Mouse (Mus musculus): ENCODE measurements around the gene Trabd2b. TPM values are rescaled to one million over a fixed set of nuclear protein-coding genes. Genes with fewer than 3 reads are reported as not detected.

Gene Trabd2b
- polyA plus RNA-seq, 1 experiment from 2014 or later, result 2.0 TPM

- H3K4me3 ChIP-seq (ENCODE audit: low read depth, low read length), result no peak overlapping the region
- no peaks in the 10 kb centered on the region for H3K27me3 ChIP-seq (ENCODE audit: control insufficient read depth, insufficient read depth, low read length)
- ATAC-seq (ENCODE audit: insufficient read depth, low FRiP score, low TSS enrichment) (no peak), DNase-seq (ENCODE audit: low spot score) (no peak)
- H3K9ac ChIP-seq (ENCODE audit: low read length), result no peak overlapping the region
- no peaks in the 10 kb centered on the region for H3K9me3 ChIP-seq (ENCODE audit: control insufficient read depth, low read length)
- no peak overlapping the region for H3K27ac ChIP-seq (ENCODE audit: low read depth, low read length)
- no peaks in the 10 kb centered on the region for H3K4me1 ChIP-seq (ENCODE audit: control insufficient read depth, insufficient read depth, low read length)
- H3K36me3 ChIP-seq (ENCODE audit: control insufficient read depth, insufficient read depth, low read length), result no peaks in the 10 kb centered on the region
- WGBS, result 46% methylated on average over 2 of the region's 2 CpGs
- H3K4me2 ChIP-seq (ENCODE audit: low read depth), result no peak overlapping the region
These were observed 77.6 kb downstream of the Trabd2b start for GRCm38 (mm10) chr4:114484173-114484572.

- no peak for ATAC-seq (ENCODE audit: insufficient read depth, low FRiP score, low TSS enrichment)
- WGBS, result 78% methylated on average over 5 of the region's 5 CpGs
These were observed 79.5 kb downstream of the Trabd2b start for GRCm38 (mm10) chr4:114485996-114486395.

GRCm38 (mm10) chr4:114486885-114487531 lies 80.5 kb downstream of the Trabd2b start:
- no peak for ATAC-seq (ENCODE audit: insufficient read depth, low FRiP score, low TSS enrichment)
- no peak for DNase-seq (ENCODE audit: low spot score)
- H3K27me3 ChIP-seq (ENCODE audit: control insufficient read depth, insufficient read depth, low read length), result no peaks in the 10 kb centered on the region
- H3K4me3 ChIP-seq (ENCODE audit: low read depth, low read length), result no peak overlapping the region
- no peaks in the 10 kb centered on the region for H3K9me3 ChIP-seq (ENCODE audit: control insufficient read depth, low read length)
- H3K4me1 ChIP-seq (ENCODE audit: control insufficient read depth, insufficient read depth, low read length), result no peaks in the 10 kb centered on the region; the same call in 1 of the 2 replicates
- no peaks in the 10 kb centered on the region for H3K36me3 ChIP-seq (ENCODE audit: control insufficient read depth, insufficient read depth, low read length)
- no peak overlapping the region for H3K27ac ChIP-seq (ENCODE audit: low read depth, low read length)
- H3K4me2 ChIP-seq (ENCODE audit: low read depth), result no peak overlapping the region
- WGBS, result 73% methylated on average over 2 of the region's 2 CpGs
- H3K9ac ChIP-seq (ENCODE audit: low read length), result no peak overlapping the region

More at GRCm38 (mm10) chr4:114485996-114486395, 79.5 kb downstream of the Trabd2b start:
- Histone ChIP-seq H3K9me3 (ENCODE audit: control insufficient read depth, low read length) (no peaks in the 10 kb centered on the region), H3K4me1 (ENCODE audit: control insufficient read depth, insufficient read depth, low read length) (no peaks in the 10 kb centered on the region; the same call in 1 of the 2 replicates), H3K27ac (ENCODE audit: low read depth, low read length) (no peak overlapping the region), H3K36me3 (ENCODE audit: control insufficient read depth, insufficient read depth, low read length) (no peaks in the 10 kb centered on the region), H3K9ac (ENCODE audit: low read length) (no peak overlapping the region), H3K4me2 (ENCODE audit: low read depth) (no peak overlapping the region), H3K4me3 (ENCODE audit: low read depth, low read length) (no peak overlapping the region), H3K27me3 (ENCODE audit: control insufficient read depth, insufficient read depth, low read length) (no peaks in the 10 kb centered on the region)
- no peak for DNase-seq (ENCODE audit: low spot score)

GRCm38 (mm10) chr4:114487701-114488100 lies 81.2 kb downstream of the Trabd2b start:
- no peak for ATAC-seq (ENCODE audit: insufficient read depth, low FRiP score, low TSS enrichment)
- no peaks in the 10 kb centered on the region; the same call in 1 of the 2 replicates for H3K4me1 ChIP-seq (ENCODE audit: control insufficient read depth, insufficient read depth, low read length)
- H3K9me3 ChIP-seq (ENCODE audit: control insufficient read depth, low read length), result no peaks in the 10 kb centered on the region
- no peak overlapping the region for H3K4me3 ChIP-seq (ENCODE audit: low read depth, low read length)
- H3K9ac ChIP-seq (ENCODE audit: low read length), result no peak overlapping the region
- 81% methylated on average over 3 of the region's 3 CpGs for WGBS
- DNase-seq (ENCODE audit: low spot score), result no peak
- no peaks in the 10 kb centered on the region for H3K36me3 ChIP-seq (ENCODE audit: control insufficient read depth, insufficient read depth, low read length)
- no peak overlapping the region for H3K27ac ChIP-seq (ENCODE audit: low read depth, low read length)
- H3K27me3 ChIP-seq (ENCODE audit: control insufficient read depth, insufficient read depth, low read length), result no peaks in the 10 kb centered on the region
- no peak overlapping the region for H3K4me2 ChIP-seq (ENCODE audit: low read depth)

- WGBS, result 12% methylated on average over 4 of the region's 4 CpGs
- H3K9ac ChIP-seq (ENCODE audit: low read length), result no peak overlapping the region
- peaks cover 8% of the 10 kb centered on the region for H3K4me1 ChIP-seq (ENCODE audit: control insufficient read depth, insufficient read depth, low read length)
- no peaks in the 10 kb centered on the region for H3K9me3 ChIP-seq (ENCODE audit: control insufficient read depth, low read length)
- no peak overlapping the region for H3K27ac ChIP-seq (ENCODE audit: low read depth, low read length)
- ATAC-seq (ENCODE audit: insufficient read depth, low FRiP score, low TSS enrichment) (no peak), DNase-seq (ENCODE audit: low spot score) (no peak)
- H3K4me3 ChIP-seq (ENCODE audit: low read depth, low read length), result no peak overlapping the region
- no peaks in the 10 kb centered on the region for H3K36me3 ChIP-seq (ENCODE audit: control insufficient read depth, insufficient read depth, low read length)
- no peaks in the 10 kb centered on the region for H3K27me3 ChIP-seq (ENCODE audit: control insufficient read depth, insufficient read depth, low read length)
- H3K4me2 ChIP-seq (ENCODE audit: low read depth), result no peak overlapping the region
These were observed 85.6 kb downstream of the Trabd2b start for GRCm38 (mm10) chr4:114492157-114492556.

- Histone ChIP-seq H3K9me3 (ENCODE audit: control insufficient read depth, low read length) (no peaks in the 10 kb centered on the region), H3K4me1 (ENCODE audit: control insufficient read depth, insufficient read depth, low read length) (peaks cover 8% of the 10 kb centered on the region), H3K4me2 (ENCODE audit: low read depth) (no peak overlapping the region), H3K27ac (ENCODE audit: low read depth, low read length) (no peak overlapping the region), H3K4me3 (ENCODE audit: low read depth, low read length) (no peak overlapping the region), H3K36me3 (ENCODE audit: control insufficient read depth, insufficient read depth, low read length) (no peaks in the 10 kb centered on the region), H3K27me3 (ENCODE audit: control insufficient read depth, insufficient read depth, low read length) (no peaks in the 10 kb centered on the region), H3K9ac (ENCODE audit: low read length) (no peak overlapping the region)
- WGBS, result 66% methylated on average over 2 of the region's 2 CpGs
- no peak for ATAC-seq (ENCODE audit: insufficient read depth, low FRiP score, low TSS enrichment)
- no peak for DNase-seq (ENCODE audit: low spot score)
These were observed 87.5 kb downstream of the Trabd2b start for GRCm38 (mm10) chr4:114494035-114494434.

GRCm38 (mm10) chr4:114495688-114496426 lies 89.3 kb downstream of the Trabd2b start:
- WGBS, result 60% methylated on average over 4 of the region's 4 CpGs
- Histone ChIP-seq H3K9me3 (ENCODE audit: control insufficient read depth, low read length) (no peaks in the 10 kb centered on the region), H3K36me3 (ENCODE audit: control insufficient read depth, insufficient read depth, low read length) (no peaks in the 10 kb centered on the region), H3K9ac (ENCODE audit: low read length) (no peak overlapping the region), H3K27ac (ENCODE audit: low read depth, low read length) (no peak overlapping the region), H3K4me2 (ENCODE audit: low read depth) (no peak overlapping the region), H3K27me3 (ENCODE audit: control insufficient read depth, insufficient read depth, low read length) (no peaks in the 10 kb centered on the region), H3K4me3 (ENCODE audit: low read depth, low read length) (no peak overlapping the region), H3K4me1 (ENCODE audit: control insufficient read depth, insufficient read depth, low read length) (peaks cover 8% of the 10 kb centered on the region; the same call in 1 of the 2 replicates)
- DNase-seq (ENCODE audit: low spot score), result peak; percentile 50
- peak; percentile 77 for ATAC-seq (ENCODE audit: insufficient read depth, low FRiP score, low TSS enrichment)

GRCm38 (mm10) chr4:114499650-114500049 lies 93.1 kb downstream of the Trabd2b start:
- 80% methylated on average over 1 of the region's 1 CpGs for WGBS
- no peak overlapping the region for H3K9ac ChIP-seq (ENCODE audit: low read length)
- peaks cover 8% of the 10 kb centered on the region; the same call in 1 of the 2 replicates for H3K4me1 ChIP-seq (ENCODE audit: control insufficient read depth, insufficient read depth, low read length)
- no peaks in the 10 kb centered on the region for H3K27me3 ChIP-seq (ENCODE audit: control insufficient read depth, insufficient read depth, low read length)
- no peak for DNase-seq (ENCODE audit: low spot score)
- H3K27ac ChIP-seq (ENCODE audit: low read depth, low read length), result no peak overlapping the region
- no peak overlapping the region for H3K4me2 ChIP-seq (ENCODE audit: low read depth)
- H3K9me3 ChIP-seq (ENCODE audit: control insufficient read depth, low read length), result no peaks in the 10 kb centered on the region
- no peak for ATAC-seq (ENCODE audit: insufficient read depth, low FRiP score, low TSS enrichment)
- no peaks in the 10 kb centered on the region for H3K36me3 ChIP-seq (ENCODE audit: control insufficient read depth, insufficient read depth, low read length)
- no peak overlapping the region for H3K4me3 ChIP-seq (ENCODE audit: low read depth, low read length)

GRCm38 (mm10) chr4:114500317-114500716 lies 93.8 kb downstream of the Trabd2b start:
- H3K9ac ChIP-seq (ENCODE audit: low read length), result no peak overlapping the region
- DNase-seq (ENCODE audit: low spot score) (peak; percentile 32), ATAC-seq (ENCODE audit: insufficient read depth, low FRiP score, low TSS enrichment) (no peak)
- 33% methylated on average over 7 of the region's 7 CpGs for WGBS
- H3K36me3 ChIP-seq (ENCODE audit: control insufficient read depth, insufficient read depth, low read length), result no peaks in the 10 kb centered on the region
- peaks cover 8% of the 10 kb centered on the region; the same call in 1 of the 2 replicates for H3K4me1 ChIP-seq (ENCODE audit: control insufficient read depth, insufficient read depth, low read length)
- no peaks in the 10 kb centered on the region for H3K27me3 ChIP-seq (ENCODE audit: control insufficient read depth, insufficient read depth, low read length)
- H3K4me2 ChIP-seq (ENCODE audit: low read depth), result no peak overlapping the region
- H3K27ac ChIP-seq (ENCODE audit: low read depth, low read length), result no peak overlapping the region
- H3K9me3 ChIP-seq (ENCODE audit: control insufficient read depth, low read length), result no peaks in the 10 kb centered on the region
- no peak overlapping the region for H3K4me3 ChIP-seq (ENCODE audit: low read depth, low read length)

Measured in neural tube, embryonic 11.5 days (tissue).